Mouse (Mus musculus): ENCODE measurements around the gene Acly. TPM values are rescaled to one million over a fixed set of nuclear protein-coding genes. Genes with fewer than 3 reads are reported as not detected.

Gene Acly
- polyA plus RNA-seq, 1 experiment from 2014 or later = 64.4 TPM

- ATAC-seq (replicated peaks; ENCODE audit: extremely low read depth, insufficient read depth, low FRiP score) = no peak
- Histone ChIP-seq H3K9ac (ENCODE audit: low read length) (no peak overlapping the region), H3K27ac (ENCODE audit: low read length) (no peak overlapping the region), H3K27me3 (ENCODE audit: control insufficient read depth, insufficient read depth, low read length) (no peaks in the 10 kb centered on the region), H3K9me3 (replicated peaks; ENCODE audit: control insufficient read depth, low read length) (no peaks in the 10 kb centered on the region), H3K4me2 (ENCODE audit: low read depth, low read length) (no peak overlapping the region), H3K4me3 (ENCODE audit: low read length) (no peak overlapping the region), H3K36me3 (ENCODE audit: control insufficient read depth, insufficient read depth) (peaks cover 38% of the 10 kb centered on the region), H3K4me1 (ENCODE audit: control insufficient read depth, insufficient read depth, low read length) (no peaks in the 10 kb centered on the region)
- 94% methylated on average over 8 of the region's 8 CpGs for WGBS
Observed at GRCm38 (mm10) chr11:100505997-100506396, 21.8 kb downstream of the Acly start.

- ATAC-seq (replicated peaks; ENCODE audit: extremely low read depth, insufficient read depth, low FRiP score) = no peak
- Histone ChIP-seq H3K4me2 (ENCODE audit: low read depth, low read length) (no peak overlapping the region), H3K27ac (ENCODE audit: low read length) (no peak overlapping the region), H3K36me3 (ENCODE audit: control insufficient read depth, insufficient read depth) (peaks cover 38% of the 10 kb centered on the region), H3K9ac (ENCODE audit: low read length) (no peak overlapping the region), H3K4me3 (ENCODE audit: low read length) (no peak overlapping the region), H3K9me3 (replicated peaks; ENCODE audit: control insufficient read depth, low read length) (no peaks in the 10 kb centered on the region), H3K4me1 (ENCODE audit: control insufficient read depth, insufficient read depth, low read length) (no peaks in the 10 kb centered on the region), H3K27me3 (ENCODE audit: control insufficient read depth, insufficient read depth, low read length) (no peaks in the 10 kb centered on the region)
- WGBS = 95% methylated on average over 12 of the region's 12 CpGs
Observed at GRCm38 (mm10) chr11:100504990-100505660, 22.7 kb downstream of the Acly start.

- H3K9ac ChIP-seq (ENCODE audit: low read length) = no peak overlapping the region
- no peaks in the 10 kb centered on the region for H3K9me3 ChIP-seq (replicated peaks; ENCODE audit: control insufficient read depth, low read length)
- H3K4me1 ChIP-seq (ENCODE audit: control insufficient read depth, insufficient read depth, low read length) = no peaks in the 10 kb centered on the region
- no peak for ATAC-seq (replicated peaks; ENCODE audit: extremely low read depth, insufficient read depth, low FRiP score)
- H3K27me3 ChIP-seq (ENCODE audit: control insufficient read depth, insufficient read depth, low read length) = no peaks in the 10 kb centered on the region
- peaks cover 40% of the 10 kb centered on the region for H3K36me3 ChIP-seq (ENCODE audit: control insufficient read depth, insufficient read depth)
- H3K4me2 ChIP-seq (ENCODE audit: low read depth, low read length) = no peak overlapping the region
- H3K4me3 ChIP-seq (ENCODE audit: low read length) = no peak overlapping the region
- 39% methylated on average over 6 of the region's 6 CpGs for WGBS
- H3K27ac ChIP-seq (ENCODE audit: low read length) = no peak overlapping the region
Observed at GRCm38 (mm10) chr11:100501321-100501720, 26.5 kb downstream of the Acly start.

- no peak for ATAC-seq (replicated peaks; ENCODE audit: extremely low read depth, insufficient read depth, low FRiP score)
- no peak overlapping the region for H3K9ac ChIP-seq (ENCODE audit: low read length)
- H3K4me3 ChIP-seq (ENCODE audit: low read length) = no peak overlapping the region
- 89% methylated on average over 7 of the region's 7 CpGs for WGBS
- H3K4me2 ChIP-seq (ENCODE audit: low read depth, low read length) = no peak overlapping the region
- H3K36me3 ChIP-seq (ENCODE audit: control insufficient read depth, insufficient read depth) = peaks cover 42% of the 10 kb centered on the region
- H3K9me3 ChIP-seq (replicated peaks; ENCODE audit: control insufficient read depth, low read length) = no peaks in the 10 kb centered on the region
- no peaks in the 10 kb centered on the region for H3K27me3 ChIP-seq (ENCODE audit: control insufficient read depth, insufficient read depth, low read length)
- H3K4me1 ChIP-seq (ENCODE audit: control insufficient read depth, insufficient read depth, low read length) = no peaks in the 10 kb centered on the region
- no peak overlapping the region for H3K27ac ChIP-seq (ENCODE audit: low read length)
Observed at GRCm38 (mm10) chr11:100500651-100501050, 27.1 kb downstream of the Acly start.

- Histone ChIP-seq H3K9me3 (replicated peaks; ENCODE audit: control insufficient read depth, low read length) (no peaks in the 10 kb centered on the region), H3K4me1 (ENCODE audit: control insufficient read depth, insufficient read depth, low read length) (no peaks in the 10 kb centered on the region), H3K9ac (ENCODE audit: low read length) (no peak overlapping the region), H3K4me3 (ENCODE audit: low read length) (no peak overlapping the region), H3K27me3 (ENCODE audit: control insufficient read depth, insufficient read depth, low read length) (no peaks in the 10 kb centered on the region), H3K27ac (ENCODE audit: low read length) (no peak overlapping the region), H3K4me2 (ENCODE audit: low read depth, low read length) (no peak overlapping the region), H3K36me3 (ENCODE audit: control insufficient read depth, insufficient read depth) (peaks cover 46% of the 10 kb centered on the region)
- 71% methylated on average over 3 of the region's 3 CpGs for WGBS
- no peak for ATAC-seq (replicated peaks; ENCODE audit: extremely low read depth, insufficient read depth, low FRiP score)
Observed at GRCm38 (mm10) chr11:100500241-100500640, 27.6 kb downstream of the Acly start.

- no peak overlapping the region for H3K4me2 ChIP-seq (ENCODE audit: low read depth, low read length)
- H3K9ac ChIP-seq (ENCODE audit: low read length) = no peak overlapping the region
- WGBS = 94% methylated on average over 12 of the region's 12 CpGs
- H3K4me1 ChIP-seq (ENCODE audit: control insufficient read depth, insufficient read depth, low read length) = no peaks in the 10 kb centered on the region
- H3K36me3 ChIP-seq (ENCODE audit: control insufficient read depth, insufficient read depth) = peaks cover 70% of the 10 kb centered on the region
- H3K9me3 ChIP-seq (replicated peaks; ENCODE audit: control insufficient read depth, low read length) = no peaks in the 10 kb centered on the region
- no peak overlapping the region for H3K27ac ChIP-seq (ENCODE audit: low read length)
- ATAC-seq (replicated peaks; ENCODE audit: extremely low read depth, insufficient read depth, low FRiP score) = no peak
- no peaks in the 10 kb centered on the region for H3K27me3 ChIP-seq (ENCODE audit: control insufficient read depth, insufficient read depth, low read length)
- no peak overlapping the region for H3K4me3 ChIP-seq (ENCODE audit: low read length)
Observed at GRCm38 (mm10) chr11:100493771-100494170, 34.0 kb downstream of the Acly start.

GRCm38 (mm10) chr11:100490951-100491350, 36.8 kb downstream of the Acly start:
- Histone ChIP-seq H3K9me3 (replicated peaks; ENCODE audit: control insufficient read depth, low read length) (no peaks in the 10 kb centered on the region), H3K36me3 (ENCODE audit: control insufficient read depth, insufficient read depth) (peaks cover 54% of the 10 kb centered on the region), H3K4me3 (ENCODE audit: low read length) (no peak overlapping the region), H3K27me3 (ENCODE audit: control insufficient read depth, insufficient read depth, low read length) (no peaks in the 10 kb centered on the region), H3K27ac (ENCODE audit: low read length) (no peak overlapping the region), H3K4me1 (ENCODE audit: control insufficient read depth, insufficient read depth, low read length) (no peaks in the 10 kb centered on the region), H3K4me2 (ENCODE audit: low read depth, low read length) (no peak overlapping the region), H3K9ac (ENCODE audit: low read length) (no peak overlapping the region)
- 93% methylated on average over 6 of the region's 6 CpGs for WGBS
- ATAC-seq (replicated peaks; ENCODE audit: extremely low read depth, insufficient read depth, low FRiP score) = no peak

- WGBS = 84% methylated on average over 8 of the region's 8 CpGs
- Histone ChIP-seq H3K27ac (ENCODE audit: low read length) (no peak overlapping the region), H3K4me3 (ENCODE audit: low read length) (no peak overlapping the region), H3K27me3 (ENCODE audit: control insufficient read depth, insufficient read depth, low read length) (no peaks in the 10 kb centered on the region), H3K4me1 (ENCODE audit: control insufficient read depth, insufficient read depth, low read length) (no peaks in the 10 kb centered on the region), H3K4me2 (ENCODE audit: low read depth, low read length) (no peak overlapping the region), H3K9me3 (replicated peaks; ENCODE audit: control insufficient read depth, low read length) (no peaks in the 10 kb centered on the region), H3K9ac (ENCODE audit: low read length) (no peak overlapping the region), H3K36me3 (ENCODE audit: control insufficient read depth, insufficient read depth) (peaks cover 44% of the 10 kb centered on the region)
- ATAC-seq (replicated peaks; ENCODE audit: extremely low read depth, insufficient read depth, low FRiP score) = no peak
Observed at GRCm38 (mm10) chr11:100485801-100486538, 41.8 kb downstream of the Acly start.

- Histone ChIP-seq H3K4me3 (ENCODE audit: low read length) (no peak overlapping the region), H3K4me1 (ENCODE audit: control insufficient read depth, insufficient read depth, low read length) (no peaks in the 10 kb centered on the region), H3K9me3 (replicated peaks; ENCODE audit: control insufficient read depth, low read length) (no peaks in the 10 kb centered on the region), H3K4me2 (ENCODE audit: low read depth, low read length) (no peak overlapping the region), H3K36me3 (ENCODE audit: control insufficient read depth, insufficient read depth) (peaks cover 38% of the 10 kb centered on the region), H3K9ac (ENCODE audit: low read length) (no peak overlapping the region), H3K27ac (ENCODE audit: low read length) (no peak overlapping the region), H3K27me3 (ENCODE audit: control insufficient read depth, insufficient read depth, low read length) (no peaks in the 10 kb centered on the region)
- 99% methylated on average over 3 of the region's 3 CpGs for WGBS
- no peak for ATAC-seq (replicated peaks; ENCODE audit: extremely low read depth, insufficient read depth, low FRiP score)
Observed at GRCm38 (mm10) chr11:100484461-100484860, 43.3 kb downstream of the Acly start.

All from heart, embryonic 16.5 days (tissue).